Mouse (Mus musculus) CH12.LX (cell line): ENCODE data around the gene Ntrk3. TPM values are rescaled to one million over a fixed set of nuclear protein-coding genes. Genes with fewer than 3 reads are reported as not detected.

Experiments
- DNase-seq: peaks from one replicate; pipeline ENCODE4 v3.0.0-alpha.2; 2013; ENCODE audit errors: extremely low read depth
- H3K27ac ChIP-seq: 2 replicates; pipeline ENCODE4 v1.5.1; 2012; ENCODE audit warnings: low read depth, mild to moderate bottlenecking, control low read depth, moderate library complexity; ENCODE audit not compliant: insufficient read depth
- H3K27me3 ChIP-seq: replicated peaks from 2 replicates; pipeline ENCODE3; 2012; ENCODE audit warnings: inconsistent platforms
- H3K36me3 ChIP-seq, 2 experiments: replicated peaks in 1 of 2; 2 replicates each; pipeline versions ENCODE3 to v1.6.1; 2012; ENCODE audit warnings: inconsistent platforms in 1 of 2, low read length in 1 of 2, mild to moderate bottlenecking in 1 of 2, mixed read lengths in 1 of 2, moderate library complexity in 1 of 2; ENCODE audit not compliant: control insufficient read depth in 1 of 2, insufficient read depth in 1 of 2
- H3K4me1 ChIP-seq, 2 experiments: 2 replicates each; pipeline ENCODE4 v1.6.1; 2012; ENCODE audit warnings: inconsistent platforms in 1 of 2, moderate library complexity in 1 of 2; ENCODE audit not compliant: insufficient read depth in 2 of 2, control insufficient read depth in 1 of 2
- H3K4me2 ChIP-seq: 2 replicates; pipeline ENCODE4 v1.6.1; 2012; ENCODE audit warnings: low read depth, mild to moderate bottlenecking, control low read depth; ENCODE audit not compliant: poor library complexity, insufficient read depth, severe bottlenecking
- H3K4me3 ChIP-seq, 3 experiments: fragments of 150-350 bp in 1 of 3; sonication (generic) in 1 of 3; replicated peaks in 1 of 3; 2 replicates each; pipeline versions ENCODE3 to v1.5.1; 2011 to 2012; ENCODE audit warnings: low read depth in 2 of 3, low read length in 2 of 3, mild to moderate bottlenecking in 2 of 3, moderate library complexity in 2 of 3, control low read depth in 1 of 3, improper control_type of control experiment in 1 of 3, inconsistent platforms in 1 of 3, mixed read lengths in 1 of 3; ENCODE audit not compliant: poor library complexity in 1 of 3
- H3K79me2 ChIP-seq: replicated peaks from 2 replicates; pipeline ENCODE4 v1.6.1; 2012; ENCODE audit warnings: mild to moderate bottlenecking, moderate library complexity; ENCODE audit not compliant: control insufficient read depth, poor library complexity, insufficient read depth, severe bottlenecking; ENCODE audit errors: extremely low read depth
- H3K9ac ChIP-seq: 2 replicates; pipeline ENCODE4 v1.6.1; 2012; ENCODE audit warnings: low read depth, mild to moderate bottlenecking, control low read depth, moderate library complexity; ENCODE audit not compliant: insufficient read depth
- H3K9me3 ChIP-seq: replicated peaks from 2 replicates; pipeline ENCODE3; 2012; ENCODE audit warnings: low read length, inconsistent platforms, mixed read lengths
- CTCF ChIP-seq, 2 experiments: IDR thresholded peaks in 1 of 2; conservative IDR thresholded peaks in 1 of 2; 2 replicates each; pipeline ENCODE4 v1.5.1; 2011 to 2012; ENCODE audit warnings: low read depth in 2 of 2, low read length in 2 of 2, improper control_type of control experiment in 1 of 2, inconsistent platforms in 1 of 2, mild to moderate bottlenecking in 1 of 2, moderate library complexity in 1 of 2
- KAT2A ChIP-seq: IDR thresholded peaks from 2 replicates; pipeline ENCODE4 v1.6.1; 2012; ENCODE audit warnings: low read length, improper control_type of control experiment, inconsistent platforms; ENCODE audit not compliant: insufficient replicate concordance
- MAFK ChIP-seq: IDR thresholded peaks from 2 replicates; pipeline ENCODE4 v1.6.1; 2011; ENCODE audit warnings: low read length, improper control_type of control experiment; ENCODE audit not compliant: insufficient replicate concordance
- MAX ChIP-seq: IDR thresholded peaks from 2 replicates; pipeline ENCODE4 v1.6.1; 2011; ENCODE audit warnings: low read length, improper control_type of control experiment
- MXI1 ChIP-seq: IDR thresholded peaks from 2 replicates; pipeline ENCODE4 v1.6.1; 2011; ENCODE audit warnings: mild to moderate bottlenecking, low read depth, low read length, improper control_type of control experiment
- NELFE ChIP-seq: IDR thresholded peaks from 2 replicates; pipeline ENCODE4 v1.6.1; 2011; ENCODE audit warnings: low read depth, low read length, improper control_type of control experiment
- NRF1 ChIP-seq: IDR thresholded peaks from 2 replicates; pipeline ENCODE4 v1.6.1; 2014; ENCODE audit warnings: low read depth, mild to moderate bottlenecking, inconsistent platforms, low read length, improper control_type of control experiment, moderate library complexity
- POLR2AphosphoS2 ChIP-seq: IDR thresholded peaks from 2 replicates; pipeline ENCODE4 v1.6.1; 2011; ENCODE audit warnings: low read depth, low read length, improper control_type of control experiment
- RAD21 ChIP-seq: IDR thresholded peaks from 2 replicates; pipeline ENCODE4 v1.6.1; 2011; ENCODE audit warnings: low read depth, mild to moderate bottlenecking, low read length, improper control_type of control experiment, moderate library complexity
- RCOR1 ChIP-seq: conservative IDR thresholded peaks from 2 replicates; pipeline ENCODE4 v1.6.1; 2012; ENCODE audit warnings: low read depth, mild to moderate bottlenecking, inconsistent platforms, low read length, improper control_type of control experiment
- USF2 ChIP-seq: conservative IDR thresholded peaks from 2 replicates; pipeline ENCODE4 v1.6.1; 2011; ENCODE audit warnings: low read depth, low read length, improper control_type of control experiment
- ZKSCAN1 ChIP-seq: IDR thresholded peaks from 2 replicates; pipeline ENCODE4 v1.6.1; 2012; ENCODE audit warnings: low read depth, inconsistent platforms, low read length, improper control_type of control experiment, borderline replicate concordance
- dilution Hi-C: fragments of 300-500 bp; cut with MboI; formaldehyde crosslinking; loops from 2 replicates; pipeline ENCODE4 v1.14.3; 2020; ENCODE audit warnings: low sequenced_read_pairs; ENCODE audit not compliant: extremely low pct_unique_long_range_greater_than_20kb, extremely low pct_ligation_motif_present
- in situ Hi-C: fragments of 300-500 bp; cut with MboI; formaldehyde crosslinking; loops from 3 replicates; pipeline ENCODE4 v1.14.3; 2019; ENCODE audit warnings: low sequenced_read_pairs, low pct_ligation_motif_present, low pct_unique_long_range_greater_than_20kb, mixed read lengths
- polyA plus RNA-seq: library from polyadenylated mRNA; unstranded; fragments of >175 nt; gene quantifications from 2 replicates; pipeline ENCODE4 v1.2.1, GENCODE M21; 2012; ENCODE audit warnings: low read depth; ENCODE audit not compliant: insufficient read length
- total RNA-seq, 2 experiments: library from RNA; depleted of rRNA; stranded (reverse); fragments of 300-350 nt in 1 of 2; fragments of >200 nt in 1 of 2; gene quantifications; 2 replicates each; pipeline ENCODE4 v1.2.3; 2012 to 2014

Gene Ntrk3
- total and polyA plus RNA-seq, 3 experiments, result 0.21 TPM; not detected in 2

GRCm38 (mm10) chr7:78719795-78720460 lies 17.9 kb downstream of the Ntrk3 start:
- Histone ChIP-seq H3K4me2 (no peak overlapping the region), H3K9ac (no peak overlapping the region), H3K27me3 (peaks cover 95% of the 10 kb centered on the region), H3K79me2 (no peaks in the 10 kb centered on the region), H3K4me3 (no peak overlapping the region), H3K27ac (no peak overlapping the region), H3K9me3 (no peaks in the 10 kb centered on the region), H3K36me3 (no peaks in the 10 kb centered on the region), H3K4me1 (no peaks in the 10 kb centered on the region)
- in situ Hi-C loops, result no loop called here
- DNase-seq, result no peak
- TF ChIP-seq RAD21 (no peak), NELFE (no peak), MAFK (no peak)
- dilution Hi-C loops, result no loop called here

- Histone ChIP-seq H3K9ac (no peak overlapping the region), H3K27ac (no peak overlapping the region), H3K9me3 (peaks cover 4% of the 10 kb centered on the region), H3K79me2 (no peaks in the 10 kb centered on the region), H3K4me2 (no peak overlapping the region), H3K27me3 (peaks cover 93% of the 10 kb centered on the region), H3K4me3 (no peak overlapping the region), H3K4me1 (no peaks in the 10 kb centered on the region), H3K36me3 (no peaks in the 10 kb centered on the region)
- no peak for DNase-seq
- in situ Hi-C loops, result no loop called here
- dilution Hi-C loops, result no loop called here
- no peak for TF ChIP-seq NRF1
- no peak for TF ChIP-seq USF2
- no peak for TF ChIP-seq MAX
- TF ChIP-seq CTCF (conservative IDR thresholded peaks at IDR 0.05 in 1 of 2, IDR thresholded peaks at IDR 0.05 in 1 of 2; ENCODE audit: low read depth in 2 of 2, low read length in 2 of 2), result no peak
- no peak for TF ChIP-seq ZKSCAN1
- no peak for TF ChIP-seq KAT2A
These were observed 18.7 kb downstream of the Ntrk3 start for GRCm38 (mm10) chr7:78719117-78719516.

GRCm38 (mm10) chr7:78718191-78718609 lies 19.6 kb downstream of the Ntrk3 start:
- in situ Hi-C loops, result no loop called here
- Histone ChIP-seq H3K36me3 (no peaks in the 10 kb centered on the region), H3K4me3 (no peak overlapping the region), H3K4me1 (no peaks in the 10 kb centered on the region)
- TF ChIP-seq MXI1, result no peak
- no peak for TF ChIP-seq ZKSCAN1
- TF ChIP-seq RCOR1, result no peak
- no peak for TF ChIP-seq POLR2AphosphoS2
- TF ChIP-seq, all 38 proteins: peak for 0
- Histone ChIP-seq H3K27me3 (peaks cover 94% of the 10 kb centered on the region), H3K27ac (no peak overlapping the region), H3K9me3 (peaks cover 4% of the 10 kb centered on the region), H3K79me2 (no peaks in the 10 kb centered on the region), H3K4me2 (no peak overlapping the region), H3K9ac (no peak overlapping the region)
- dilution Hi-C loops, result no loop called here
- no peak for DNase-seq
